Mouse (Mus musculus): Measurements from ENCODE around the gene Mbd6. TPM values are rescaled to one million over a fixed set of nuclear protein-coding genes. Genes with fewer than 3 reads are reported as not detected.

Gene Mbd6
- total and polyA plus RNA-seq, 2 experiments: 1.0 to 19.2 TPM

DNA sequence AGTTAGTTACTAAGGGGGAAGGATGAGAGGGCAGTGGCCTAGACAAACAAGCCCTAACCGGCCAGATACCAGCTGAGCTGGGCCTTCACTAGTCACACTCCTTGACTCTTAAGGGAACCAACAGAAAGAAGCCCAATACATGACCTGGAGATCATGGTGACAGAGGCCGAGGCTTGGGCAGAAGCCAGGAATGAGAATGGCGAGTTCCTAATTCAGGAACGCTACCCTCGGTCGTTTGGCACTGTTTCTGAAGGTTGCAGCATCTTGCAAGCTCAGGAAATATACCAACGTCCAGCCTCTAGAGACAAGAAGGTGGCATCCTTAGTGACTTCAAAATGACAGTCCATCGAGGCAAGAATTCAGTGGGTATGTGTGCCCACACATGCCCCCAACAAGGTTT lies 24.5 kb downstream of the Mbd6 start:
- DNase-seq (ENCODE audit: extremely low read depth, low read depth, low spot score): no peak
- H3K27ac ChIP-seq (replicated peaks; ENCODE audit: insufficient read depth, low read depth, low read length): no peak overlapping the region
- no peak overlapping the region for H3K9ac ChIP-seq (ENCODE audit: low read depth, low read length)
- WGBS: 63% methylated on average over 8 of the region's 8 CpGs
- H3K79me2 ChIP-seq (ENCODE audit: control insufficient read depth, insufficient read depth, low read length): peaks cover 19% of the 10 kb centered on the region; the same call in 1 of the 2 replicates
- peaks cover 10% of the 10 kb centered on the region for H3K4me1 ChIP-seq (ENCODE audit: control insufficient read depth, insufficient read depth, low read length)
- H3K36me3 ChIP-seq (ENCODE audit: control insufficient read depth, insufficient read depth, low read length): peaks cover 3% of the 10 kb centered on the region; the same call in 1 of the 2 replicates
- H3K4me3 ChIP-seq (ENCODE audit: insufficient read depth, low read depth, low read length): no peak overlapping the region
- TF ChIP-seq CTCF (IDR thresholded peaks at IDR 0.05; ENCODE audit: low read depth, low read length) (no peak), POLR2A (IDR thresholded peaks at IDR 0.05; ENCODE audit: extremely low read depth, insufficient read depth, low read length) (no peak)
- no peaks in the 10 kb centered on the region for H3K27me3 ChIP-seq (ENCODE audit: control insufficient read depth, insufficient read depth, low read length)

DNA sequence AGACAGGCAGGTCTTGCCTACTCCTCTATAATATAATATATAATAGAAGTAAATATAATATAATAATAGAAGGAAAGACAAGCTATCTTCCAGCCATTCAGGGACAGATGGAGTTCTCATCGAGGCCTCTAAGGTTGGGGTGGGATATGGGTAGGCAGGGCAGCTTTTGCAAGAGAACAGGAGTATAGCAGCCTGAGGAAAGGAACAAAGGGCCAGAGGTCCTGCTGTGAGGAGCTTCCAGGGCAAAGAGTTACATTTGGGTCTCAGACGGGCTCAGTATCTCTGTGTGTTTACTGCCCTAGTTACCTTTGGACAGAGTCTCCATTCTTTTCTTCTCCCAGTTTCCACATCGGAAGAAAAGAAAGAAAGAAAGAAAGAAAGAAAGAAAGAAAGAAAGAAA lies 25.2 kb downstream of the Mbd6 start:
- no peaks in the 10 kb centered on the region for H3K27me3 ChIP-seq (ENCODE audit: control insufficient read depth, insufficient read depth, low read length)

DNA sequence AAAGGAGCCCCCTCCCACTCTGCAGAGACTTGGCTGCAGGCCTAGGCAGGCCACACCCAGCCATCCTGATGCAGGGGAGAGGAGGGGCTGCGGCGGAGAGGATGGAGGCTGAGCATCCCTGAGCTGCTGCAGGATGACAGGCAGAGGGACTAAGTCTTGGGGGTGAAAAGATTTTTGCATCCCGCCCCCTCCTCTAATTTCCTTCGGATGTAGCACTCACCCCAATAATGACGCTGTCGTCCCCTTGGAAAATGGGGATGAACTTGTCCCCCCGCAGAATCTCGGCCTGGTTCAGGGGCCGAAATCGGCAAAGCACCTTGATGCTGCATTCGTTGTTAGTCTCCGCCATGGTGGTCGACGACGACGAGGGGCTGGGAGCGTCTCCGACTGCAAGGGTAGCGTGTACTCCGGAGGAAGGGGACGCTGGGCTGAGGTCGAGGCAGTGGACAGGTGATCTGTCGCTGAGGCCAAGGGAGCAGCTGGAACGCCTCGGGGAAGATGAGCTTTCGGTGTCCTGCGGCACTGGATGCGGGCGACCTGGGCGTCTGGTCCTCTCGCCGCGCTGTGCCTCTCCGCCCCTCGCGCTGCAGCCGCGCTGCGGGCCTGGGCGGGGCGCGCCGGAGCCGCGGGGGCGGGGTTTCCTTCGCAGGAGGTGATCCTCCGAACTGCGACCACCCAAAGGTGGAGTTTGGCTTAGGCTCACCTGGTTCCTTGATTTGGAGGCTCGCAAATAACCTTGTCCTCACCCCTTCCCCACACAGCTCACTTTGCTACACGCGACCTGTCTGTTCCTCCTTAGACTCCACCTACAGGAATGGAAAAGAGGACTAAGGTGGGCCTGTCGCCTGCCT lies 26.0 kb downstream of the Mbd6 start, which contains the start of gene Kif5a:
Gene Kif5a (minus strand): TSS at position 801 of the 851 bp plus-strand sequence.
- 6% methylated on average over 53 of the region's 53 CpGs for WGBS
- H3K36me3 ChIP-seq (ENCODE audit: control insufficient read depth, insufficient read depth, low read length): no peaks in the 10 kb centered on the region
- H3K4me1 ChIP-seq (ENCODE audit: control insufficient read depth, insufficient read depth, low read length): peaks cover 8% of the 10 kb centered on the region
- H3K27ac ChIP-seq (replicated peaks; ENCODE audit: insufficient read depth, low read depth, low read length): no peak within 1 kb of the TSS
- peaks cover 11% of the 10 kb centered on the region; the same call in 1 of the 2 replicates for H3K79me2 ChIP-seq (ENCODE audit: control insufficient read depth, insufficient read depth, low read length)
- no peaks in the 10 kb centered on the region for H3K27me3 ChIP-seq (ENCODE audit: control insufficient read depth, insufficient read depth, low read length)
- TF ChIP-seq CTCF (IDR thresholded peaks at IDR 0.05; ENCODE audit: low read depth, low read length) (no peak), POLR2A (IDR thresholded peaks at IDR 0.05; ENCODE audit: extremely low read depth, insufficient read depth, low read length) (no peak)
- H3K9ac ChIP-seq (ENCODE audit: low read depth, low read length): peak within 1 kb of the TSS; percentile 19
- H3K4me3 ChIP-seq (ENCODE audit: insufficient read depth, low read depth, low read length): peak within 1 kb of the TSS; percentile 53
- DNase-seq (ENCODE audit: extremely low read depth, low read depth, low spot score): no peak

More for the DNA sequence above, 25.2 kb downstream of the Mbd6 start:
- Histone ChIP-seq H3K4me1 (ENCODE audit: control insufficient read depth, insufficient read depth, low read length) (peaks cover 8% of the 10 kb centered on the region), H3K27ac (replicated peaks; ENCODE audit: insufficient read depth, low read depth, low read length) (no peak overlapping the region), H3K36me3 (ENCODE audit: control insufficient read depth, insufficient read depth, low read length) (0 out of 2 replicates have a peak, but pooled peaks cover under 1% of the 10 kb centered on the region), H3K4me3 (ENCODE audit: insufficient read depth, low read depth, low read length) (no peak overlapping the region), H3K9ac (ENCODE audit: low read depth, low read length) (no peak overlapping the region), H3K79me2 (ENCODE audit: control insufficient read depth, insufficient read depth, low read length) (peaks cover 14% of the 10 kb centered on the region; the same call in 1 of the 2 replicates)
- peak; percentile 26 for DNase-seq (ENCODE audit: extremely low read depth, low read depth, low spot score)
- 47% methylated on average over 3 of the region's 3 CpGs for WGBS
- TF ChIP-seq POLR2A (IDR thresholded peaks at IDR 0.05; ENCODE audit: extremely low read depth, insufficient read depth, low read length): no peak
- TF ChIP-seq CTCF (IDR thresholded peaks at IDR 0.05; ENCODE audit: low read depth, low read length): no peak

DNA sequence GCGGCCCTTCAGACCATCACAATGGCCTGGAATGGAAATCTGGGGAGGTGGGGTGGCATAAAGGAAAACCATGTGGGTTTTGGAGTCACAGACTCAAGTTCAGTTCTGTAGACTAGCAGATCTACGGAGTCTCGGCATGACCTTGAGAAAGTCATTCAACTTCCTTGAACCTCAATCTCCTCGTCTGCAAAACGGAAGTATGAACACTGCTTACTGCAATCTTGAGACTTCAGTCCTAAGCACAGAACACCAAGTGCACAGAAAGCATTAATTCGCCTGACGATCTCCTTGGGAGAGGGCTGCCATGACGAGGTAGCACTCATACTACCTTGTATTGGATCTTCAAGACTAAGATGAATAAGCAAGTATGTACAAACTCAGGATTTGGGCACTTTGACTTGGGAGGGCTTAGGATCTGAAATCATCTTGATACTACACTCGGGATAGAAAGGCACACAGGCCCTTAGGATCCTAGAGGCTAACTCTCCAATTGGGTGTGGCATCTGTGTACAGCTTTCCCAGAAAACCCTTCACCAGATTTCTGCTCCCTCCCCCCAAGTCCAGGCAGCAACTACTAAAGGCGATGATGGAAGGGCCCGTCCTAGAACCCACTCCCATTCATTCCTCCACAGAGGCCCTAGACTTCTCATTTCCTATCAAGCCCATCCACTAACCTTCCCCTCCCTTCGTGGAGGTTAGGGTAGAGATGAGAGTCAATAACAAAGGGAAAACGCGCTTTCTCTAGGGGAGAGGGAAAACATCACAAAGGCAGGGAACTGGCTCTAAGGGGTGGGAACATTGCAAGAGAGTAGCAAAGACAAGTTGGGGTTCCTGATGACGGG lies 26.9 kb downstream of the Mbd6 start:
- Histone ChIP-seq H3K27ac (replicated peaks; ENCODE audit: insufficient read depth, low read depth, low read length) (no peak overlapping the region), H3K4me1 (ENCODE audit: control insufficient read depth, insufficient read depth, low read length) (0 out of 2 replicates have a peak, but pooled peaks cover 3% of the 10 kb centered on the region), H3K79me2 (ENCODE audit: control insufficient read depth, insufficient read depth, low read length) (peaks cover 5% of the 10 kb centered on the region; the same call in 1 of the 2 replicates), H3K27me3 (ENCODE audit: control insufficient read depth, insufficient read depth, low read length) (no peaks in the 10 kb centered on the region), H3K36me3 (ENCODE audit: control insufficient read depth, insufficient read depth, low read length) (no peaks in the 10 kb centered on the region), H3K9ac (ENCODE audit: low read depth, low read length) (no peak overlapping the region), H3K4me3 (ENCODE audit: insufficient read depth, low read depth, low read length) (no peak overlapping the region)
- no peak for DNase-seq (ENCODE audit: extremely low read depth, low read depth, low spot score)
- WGBS: 72% methylated on average over 15 of the region's 15 CpGs
- no peak for TF ChIP-seq CTCF (IDR thresholded peaks at IDR 0.05; ENCODE audit: low read depth, low read length)
- TF ChIP-seq POLR2A (IDR thresholded peaks at IDR 0.05; ENCODE audit: extremely low read depth, insufficient read depth, low read length): no peak

DNA sequence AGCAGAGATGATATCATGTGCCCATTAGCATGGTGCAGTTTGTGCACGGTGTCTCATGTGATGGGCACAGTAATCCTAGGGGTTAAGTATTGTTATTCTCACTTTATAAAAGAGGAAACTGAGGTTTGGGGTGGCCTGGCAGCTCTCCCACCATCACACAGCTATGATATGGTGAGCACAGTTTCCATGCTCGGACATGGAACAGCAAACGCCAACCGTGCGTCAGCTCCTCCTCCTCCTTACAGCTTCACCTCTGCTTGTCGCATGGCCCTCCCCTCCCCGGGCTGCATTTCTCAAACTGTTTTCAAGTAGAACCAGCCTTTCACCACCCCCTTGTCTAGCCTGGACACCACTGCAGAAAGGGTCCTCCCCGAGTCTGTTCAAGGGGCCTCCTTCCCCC lies 30.3 kb downstream of the Mbd6 start:
- Histone ChIP-seq H3K27me3 (ENCODE audit: control insufficient read depth, insufficient read depth, low read length) (no peaks in the 10 kb centered on the region), H3K79me2 (ENCODE audit: control insufficient read depth, insufficient read depth, low read length) (no peaks in the 10 kb centered on the region), H3K36me3 (ENCODE audit: control insufficient read depth, insufficient read depth, low read length) (no peaks in the 10 kb centered on the region), H3K9ac (ENCODE audit: low read depth, low read length) (no peak overlapping the region), H3K4me3 (ENCODE audit: insufficient read depth, low read depth, low read length) (no peak overlapping the region), H3K4me1 (ENCODE audit: control insufficient read depth, insufficient read depth, low read length) (0 out of 2 replicates have a peak, but pooled peaks cover 3% of the 10 kb centered on the region), H3K27ac (replicated peaks; ENCODE audit: insufficient read depth, low read depth, low read length) (no peak overlapping the region)
- 87% methylated on average over 8 of the region's 8 CpGs for WGBS
- no peak for TF ChIP-seq CTCF (IDR thresholded peaks at IDR 0.05; ENCODE audit: low read depth, low read length)
- TF ChIP-seq POLR2A (IDR thresholded peaks at IDR 0.05; ENCODE audit: extremely low read depth, insufficient read depth, low read length): no peak
- no peak for DNase-seq (ENCODE audit: extremely low read depth, low read depth, low spot score)

Data from liver, adult 2 months (tissue).